Mouse (Mus musculus) spleen, adult 2 months (tissue): ENCODE measurements around the gene Unk. TPM values are rescaled to one million over a fixed set of nuclear protein-coding genes. Genes with fewer than 3 reads are reported as not detected.

Experiments used
- DNase-seq, 2 experiments: peaks; one replicate each; pipeline versions ENCODE4 v3.0.0 to v3.0.0-alpha.2; 2012 to 2021; ENCODE audit warnings: low spot score in 2 of 2, low read depth in 1 of 2
- H3K27ac ChIP-seq: fragments of 200-500 bp; 2 replicates; pipeline ENCODE4 v1.5.1; 2012; ENCODE audit warnings: low read length, inconsistent platforms; ENCODE audit not compliant: insufficient read depth
- H3K27me3 ChIP-seq: fragments of 200-500 bp; 2 replicates; pipeline ENCODE4 v1.6.1; 2012; ENCODE audit warnings: mild to moderate bottlenecking, moderate library complexity, low read length, inconsistent platforms; ENCODE audit not compliant: control insufficient read depth, insufficient read depth
- H3K36me3 ChIP-seq: fragments of 200-500 bp; 2 replicates; pipeline ENCODE4 v1.6.1; 2012; ENCODE audit warnings: mild to moderate bottlenecking, low read length, inconsistent platforms; ENCODE audit not compliant: control insufficient read depth, insufficient read depth
- H3K4me1 ChIP-seq: fragments of 200-500 bp; 2 replicates; pipeline ENCODE4 v1.6.1; 2011; ENCODE audit warnings: inconsistent platforms; ENCODE audit not compliant: control insufficient read depth, insufficient read depth, insufficient read length
- H3K4me3 ChIP-seq: fragments of 200-500 bp; 2 replicates; pipeline ENCODE4 v1.5.1; 2011; ENCODE audit warnings: mild to moderate bottlenecking, inconsistent platforms; ENCODE audit not compliant: insufficient read depth, insufficient read length; ENCODE audit errors: extremely low read depth
- CTCF ChIP-seq: fragments of 200-500 bp; IDR thresholded peaks from 2 replicates; pipeline ENCODE4 v1.5.1; 2011; ENCODE audit warnings: mild to moderate bottlenecking, inconsistent platforms; ENCODE audit not compliant: insufficient read depth, insufficient read length, insufficient replicate concordance; ENCODE audit errors: extremely low read depth
- POLR2A ChIP-seq: fragments of 200-500 bp; IDR thresholded peaks from 2 replicates; pipeline ENCODE4 v1.6.1; 2011; ENCODE audit warnings: low read depth, low read length, inconsistent platforms
- WGBS: fragments of 180-500 bp; shearing (Covaris S2); methylation state at CpG from one replicate; pipeline ENCODE4 v1.1.7; 2018; 5-methylcytosine and 5-hydroxymethylcytosine counted together
- polyA plus RNA-seq: library from polyadenylated mRNA; depleted of rRNA; stranded (reverse); fragments of >200 nt; gene quantifications from 2 replicates; pipeline ENCODE4 v1.2.3, GENCODE M21; 2012

Gene Unk
- polyA plus RNA-seq, 1 experiment, result 37.9 TPM

DNA sequence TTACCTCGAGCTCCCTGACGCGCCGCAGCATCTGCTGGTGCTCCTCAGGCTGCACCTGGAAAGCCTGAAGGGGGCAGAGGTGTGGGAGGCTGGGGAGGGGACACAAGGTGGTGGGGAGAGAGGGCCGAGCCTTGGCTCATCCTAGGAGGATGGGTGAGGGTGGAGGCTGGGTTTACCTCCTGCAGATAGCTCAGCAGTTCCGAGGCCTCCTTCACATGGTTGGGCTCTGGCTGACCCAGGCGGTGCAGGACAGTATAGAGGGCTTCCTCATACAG, 46.1 kb downstream of the Unk start:
- no peak for TF ChIP-seq CTCF
- Histone ChIP-seq H3K27ac (peak overlapping the region; percentile 97; the same call in 1 of the 2 replicates), H3K36me3 (peaks cover 34% of the 10 kb centered on the region), H3K4me3 (peak overlapping the region; percentile 68), H3K27me3 (no peaks in the 10 kb centered on the region), H3K4me1 (peaks cover 10% of the 10 kb centered on the region; the same call in 1 of the 2 replicates)
- no peak for DNase-seq
- 69% methylated on average over 7 of the region's 7 CpGs for whole genome bisulfite sequencing

DNA sequence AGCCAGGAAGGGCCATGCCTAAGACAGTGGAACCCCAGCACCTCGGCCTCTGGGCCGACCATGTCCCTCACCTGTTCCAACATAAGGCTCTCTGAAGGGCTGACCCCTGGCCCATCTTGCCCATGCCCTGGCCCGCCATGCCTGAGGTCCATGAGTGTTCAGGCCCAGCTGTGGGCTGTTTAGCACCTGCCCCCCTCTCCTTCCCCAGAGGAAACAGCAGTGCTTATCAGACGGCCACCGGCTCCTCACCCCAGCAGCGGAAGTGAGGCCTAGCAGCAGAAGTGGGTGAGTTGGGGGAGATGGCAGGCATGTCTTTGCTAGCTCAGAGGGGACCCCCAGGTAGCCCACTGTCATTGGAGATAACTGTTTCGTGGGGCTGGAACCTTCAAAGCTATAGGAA, 46.7 kb downstream of the Unk start:
- WGBS, result 6% methylated on average over 7 of the region's 7 CpGs
- Histone ChIP-seq H3K36me3 (peaks cover 36% of the 10 kb centered on the region), H3K27ac (peak overlapping the region; percentile 97), H3K4me1 (peaks cover 10% of the 10 kb centered on the region; the same call in 1 of the 2 replicates), H3K27me3 (no peaks in the 10 kb centered on the region), H3K4me3 (peak overlapping the region; percentile 68)
- DNase-seq, result peak in 1 of 2 experiments; percentile 60
- TF ChIP-seq CTCF (no peak), POLR2A (peak; percentile 22; the same call in 1 of the 2 replicates)

DNA sequence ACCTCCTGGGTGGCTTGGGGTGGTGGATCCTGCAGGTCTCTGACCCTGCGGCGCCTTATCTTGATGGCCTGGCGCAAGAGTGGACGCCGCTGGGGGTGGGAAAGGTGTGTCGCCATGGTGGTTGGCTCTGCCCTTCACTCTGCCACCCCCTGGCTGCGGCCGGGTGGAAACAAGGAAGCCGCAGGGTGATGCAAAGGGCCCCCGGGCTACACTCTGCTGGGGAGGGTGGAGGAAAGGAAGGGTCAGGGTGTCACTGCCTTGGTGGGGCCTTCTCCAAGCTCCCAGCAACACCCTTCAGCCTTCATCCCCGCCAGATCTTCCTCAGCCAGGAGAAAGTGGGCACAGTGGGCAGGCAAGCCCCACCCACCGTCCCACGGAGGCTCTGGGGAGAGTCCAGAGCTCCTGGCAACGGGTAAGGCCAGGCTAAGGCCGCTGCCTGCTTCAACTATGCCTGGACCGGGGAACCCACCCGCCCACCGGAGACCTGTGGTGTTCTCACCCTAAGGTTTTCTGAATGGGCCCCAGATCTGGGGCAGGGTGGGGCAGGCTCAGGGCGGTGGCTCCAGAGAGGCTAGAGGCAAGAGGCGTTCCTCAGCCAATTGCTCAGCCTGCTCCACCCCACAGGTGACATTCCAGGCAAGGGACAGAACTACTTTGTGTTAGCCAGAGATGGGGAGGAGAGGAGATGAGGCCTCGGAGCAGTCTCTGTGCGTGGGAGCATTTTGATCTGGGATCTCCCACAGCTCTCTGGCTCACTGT, 47.5 kb downstream of the Unk start, which contains the start of gene Unc13d:
Gene Unc13d (minus strand): TSS at position 516 of the 759 bp plus-strand sequence.
- H3K27me3 ChIP-seq, result no peaks in the 10 kb centered on the region
- TF ChIP-seq CTCF (peak; percentile 41; the same call in 1 of the 2 replicates), POLR2A (peak; percentile 46; the same call in 1 of the 2 replicates)
- peak within 1 kb of the TSS; percentile 68 for H3K4me3 ChIP-seq
- peaks cover 36% of the 10 kb centered on the region for H3K36me3 ChIP-seq
- H3K27ac ChIP-seq, result peak within 1 kb of the TSS; percentile 97
- peak in 1 of 2 experiments; percentile 81 for DNase-seq
- H3K4me1 ChIP-seq, result peaks cover 10% of the 10 kb centered on the region; the same call in 1 of the 2 replicates
- 6% methylated on average over 22 of the region's 22 CpGs for WGBS

DNA sequence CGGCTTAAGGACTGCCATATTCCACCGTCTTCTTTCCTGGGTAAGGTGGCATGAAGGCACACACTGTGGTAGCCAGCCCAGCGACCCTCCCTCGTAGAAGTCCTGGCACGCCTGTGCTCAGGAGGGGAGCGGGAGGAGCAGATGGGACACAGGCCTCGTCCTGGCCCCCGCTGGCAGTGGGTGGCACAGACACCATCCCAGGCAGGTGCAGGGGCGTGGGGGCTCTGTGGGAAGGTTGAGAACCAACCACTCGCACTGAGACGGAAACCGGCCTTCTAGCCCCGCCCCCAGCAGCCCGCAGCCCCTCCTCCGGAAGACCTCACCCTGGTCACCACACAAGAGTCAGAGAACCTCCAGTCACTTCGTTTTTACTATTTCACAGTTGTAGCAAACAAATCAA, 48.1 kb downstream of the Unk start:
- TF ChIP-seq CTCF (no peak), POLR2A (peak; percentile 83)
- DNase-seq, result peak; percentile 54 to 88
- H3K4me1 ChIP-seq, result peaks cover 10% of the 10 kb centered on the region; the same call in 1 of the 2 replicates
- 3% methylated on average over 16 of the region's 16 CpGs for WGBS
- no peaks in the 10 kb centered on the region for H3K27me3 ChIP-seq
- peak overlapping the region; percentile 68 for H3K4me3 ChIP-seq
- H3K27ac ChIP-seq, result peak overlapping the region; percentile 97
- H3K36me3 ChIP-seq, result peaks cover 36% of the 10 kb centered on the region

DNA sequence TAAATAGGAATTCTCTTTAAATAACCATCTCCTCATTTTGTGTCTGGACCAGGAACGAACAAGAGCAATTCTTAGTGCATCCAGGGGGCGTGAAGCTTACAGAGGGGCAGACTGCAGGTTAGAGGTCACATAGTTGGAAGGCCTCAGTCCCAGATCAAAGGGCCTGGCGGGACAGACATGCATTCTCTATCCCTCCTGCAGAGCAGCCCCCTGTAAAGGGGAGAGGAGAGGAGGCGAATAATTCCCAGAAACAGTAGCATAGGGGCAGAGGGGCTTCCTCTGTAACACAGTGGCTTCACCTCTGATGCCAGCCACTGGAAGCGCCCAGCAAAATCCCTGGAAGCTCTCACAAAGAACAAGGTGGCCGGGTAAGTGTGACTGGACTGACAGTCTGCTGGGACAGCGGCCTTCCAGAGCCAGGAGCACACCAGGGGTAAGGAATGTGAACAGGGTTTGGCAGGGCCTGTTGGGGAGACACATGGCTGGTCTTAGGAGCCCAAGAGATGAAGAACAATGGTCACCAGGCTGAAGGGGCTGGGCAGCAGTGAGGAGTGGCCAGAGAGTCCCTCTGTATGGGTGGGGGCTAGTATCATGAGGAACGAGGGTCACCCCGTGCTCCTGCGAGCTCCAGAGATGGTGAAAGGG, 48.7 kb downstream of the Unk start:
- TF ChIP-seq CTCF (no peak), POLR2A (no peak)
- Histone ChIP-seq H3K27me3 (no peaks in the 10 kb centered on the region), H3K4me3 (no peak overlapping the region), H3K4me1 (peaks cover 10% of the 10 kb centered on the region; the same call in 1 of the 2 replicates), H3K36me3 (peaks cover 34% of the 10 kb centered on the region), H3K27ac (peak overlapping the region; percentile 75)
- no peak for DNase-seq
- WGBS, result 73% methylated on average over 10 of the region's 10 CpGs

DNA sequence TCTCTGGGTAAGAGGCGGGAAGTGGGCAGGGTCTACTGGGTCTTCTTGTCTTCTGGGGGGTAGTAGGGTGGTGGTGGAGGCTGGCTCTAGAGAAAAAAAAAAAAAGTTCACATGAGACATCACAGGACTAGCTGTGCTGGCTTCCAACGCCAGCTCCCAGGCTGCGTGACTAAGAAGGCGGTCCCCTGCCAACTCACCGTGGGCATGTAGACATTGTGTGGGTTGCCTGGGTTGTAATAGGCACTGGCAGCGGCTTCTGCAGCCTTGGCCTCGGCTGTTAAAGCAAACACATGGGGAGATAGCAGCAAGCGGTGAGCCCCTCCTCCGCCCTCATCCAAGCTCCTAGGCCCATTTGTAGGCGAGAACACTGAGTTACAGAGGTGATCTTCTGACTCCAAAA, 49.4 kb downstream of the Unk start:
- no peak overlapping the region for H3K4me3 ChIP-seq
- no peak for TF ChIP-seq CTCF
- TF ChIP-seq POLR2A, result no peak
- no peak for DNase-seq
- 84% methylated on average over 10 of the region's 10 CpGs for WGBS
- H3K4me1 ChIP-seq, result peaks cover 10% of the 10 kb centered on the region; the same call in 1 of the 2 replicates
- peaks cover 30% of the 10 kb centered on the region for H3K36me3 ChIP-seq
- H3K27me3 ChIP-seq, result no peaks in the 10 kb centered on the region
- H3K27ac ChIP-seq, result no peak overlapping the region

DNA sequence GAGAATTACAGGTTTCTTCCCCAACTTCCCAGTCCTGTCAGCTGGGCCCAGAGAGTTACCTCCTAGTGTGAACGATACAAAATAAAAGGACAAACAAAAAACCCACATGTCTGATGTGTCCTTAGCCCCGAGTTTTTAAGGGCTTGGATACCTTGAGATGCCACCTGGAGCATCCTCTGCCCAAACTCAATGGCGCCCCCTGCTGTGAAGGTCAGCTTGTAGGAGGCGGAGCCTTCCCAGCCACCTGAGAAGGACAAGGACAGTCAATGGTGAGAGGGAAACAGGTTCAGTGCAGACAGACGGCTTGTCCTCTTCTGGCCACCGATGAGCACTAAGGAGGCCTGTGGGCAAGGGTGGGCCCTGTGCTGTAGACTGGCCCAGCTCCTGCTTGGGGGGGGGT, 51.0 kb downstream of the Unk start:
- peak in 1 of 2 experiments; percentile 76 for DNase-seq
- Histone ChIP-seq H3K27me3 (no peaks in the 10 kb centered on the region), H3K36me3 (peaks cover 30% of the 10 kb centered on the region), H3K27ac (no peak overlapping the region), H3K4me1 (peaks cover 13% of the 10 kb centered on the region; the same call in 1 of the 2 replicates), H3K4me3 (no peak overlapping the region)
- 77% methylated on average over 6 of the region's 6 CpGs for WGBS
- TF ChIP-seq CTCF, result peak; percentile 68; the same call in 1 of the 2 replicates
- no peak for TF ChIP-seq POLR2A
